Mouse (Mus musculus) bone marrow, adult 2 months (tissue): ENCODE data around the gene Zfp618.

Experiments used
- CTCF ChIP-seq: fragments of 200-500 bp; IDR thresholded peaks from 2 replicates; pipeline ENCODE4 v1.5.1; 2011; ENCODE audit warnings: low read length, control low read depth; ENCODE audit not compliant: control insufficient read depth, insufficient read depth
- POLR2A ChIP-seq: fragments of 200-500 bp; IDR thresholded peaks from 2 replicates; pipeline ENCODE4 v1.6.1; 2011; ENCODE audit warnings: low read depth, mild to moderate bottlenecking, control low read depth, low read length, borderline replicate concordance; ENCODE audit not compliant: control insufficient read depth

DNA sequence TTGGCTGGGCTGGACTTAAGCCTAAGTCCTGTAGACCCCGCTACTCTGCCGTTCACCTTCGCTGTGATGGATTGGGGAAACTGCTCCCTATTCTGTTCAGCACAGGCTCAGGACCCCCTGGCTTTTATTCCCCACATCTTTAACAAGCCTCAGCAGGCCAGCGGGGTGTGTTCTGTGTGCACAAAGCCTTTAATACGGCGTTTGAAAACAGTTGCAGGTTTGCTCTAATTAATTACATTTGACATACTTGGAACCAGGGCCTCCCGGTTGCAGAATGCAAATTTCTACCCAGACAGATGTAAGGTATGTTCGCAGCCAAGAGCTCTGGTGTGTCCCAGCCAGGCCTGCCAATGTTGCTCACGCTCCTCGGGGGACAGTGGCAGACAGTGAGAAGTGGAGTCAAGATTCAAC, 13.1 kb downstream of the Zfp618 start:
- no peak for TF ChIP-seq CTCF
- no peak for TF ChIP-seq POLR2A
